Mouse (Mus musculus): ENCODE measurements around the gene Megf11. TPM values are rescaled to one million over a fixed set of nuclear protein-coding genes. Genes with fewer than 3 reads are reported as not detected.

The Megf11 gene
- polyA plus RNA-seq, 1 experiment: 0.06 TPM

GRCm38 (mm10) chr9:64586292-64586691 lies 200.9 kb downstream of the Megf11 start:
- H3K79me2 ChIP-seq (ENCODE audit: control insufficient read depth, insufficient read depth): no peaks in the 10 kb centered on the region
- no peaks in the 10 kb centered on the region for H3K36me3 ChIP-seq (ENCODE audit: control insufficient read depth, insufficient read depth)
- H3ac ChIP-seq (ENCODE audit: control insufficient read depth, insufficient read length): no peak overlapping the region
- no peak for TF ChIP-seq MAX (IDR thresholded peaks at IDR 0.05; ENCODE audit: low read depth)
- TF ChIP-seq MYOD1 (IDR thresholded peaks at IDR 0.05; ENCODE audit: control insufficient read depth in 1 of 3, insufficient read length in 2 of 3, low read depth in 2 of 3): no peak
- no peak for TF ChIP-seq USF1 (IDR thresholded peaks at IDR 0.05; ENCODE audit: low read depth)
- no peak for TF ChIP-seq E2F4 (IDR thresholded peaks at IDR 0.05; ENCODE audit: insufficient read depth)
- no peak for TF ChIP-seq POLR2A (IDR thresholded peaks at IDR 0.05; ENCODE audit: insufficient read length, low read depth)
- H3K4me2 ChIP-seq (ENCODE audit: low read depth): no peak overlapping the region
- no peak overlapping the region for H3K4me3 ChIP-seq
- H3K27me3 ChIP-seq (ENCODE audit: control insufficient read depth, insufficient read depth, insufficient read length): peaks cover 18% of the 10 kb centered on the region

- no peak for TF ChIP-seq MAX (IDR thresholded peaks at IDR 0.05; ENCODE audit: low read depth)
- no peak for TF ChIP-seq REST (IDR thresholded peaks at IDR 0.05; ENCODE audit: insufficient read depth, insufficient read length)
- TF ChIP-seq POLR2AphosphoS2 (IDR thresholded peaks at IDR 0.05; ENCODE audit: insufficient read length, low read depth): no peak
- no peak for TF ChIP-seq E2F4 (IDR thresholded peaks at IDR 0.05; ENCODE audit: insufficient read depth)
- no peak for TF ChIP-seq POLR2A (IDR thresholded peaks at IDR 0.05; ENCODE audit: insufficient read length, low read depth)
- TF ChIP-seq CEBPB (IDR thresholded peaks at IDR 0.05; ENCODE audit: insufficient read depth, poor library complexity, severe bottlenecking): no peak
- no peak for TF ChIP-seq TCF12 (IDR thresholded peaks at IDR 0.05; ENCODE audit: insufficient read depth, poor library complexity, severe bottlenecking)
- TF ChIP-seq SRF (IDR thresholded peaks at IDR 0.05; ENCODE audit: control insufficient read depth, insufficient read length, low read depth): no peak
- TF ChIP-seq TCF3 (IDR thresholded peaks at IDR 0.05; ENCODE audit: insufficient read length, low read depth): no peak
- no peak for TF ChIP-seq MYOD1 (IDR thresholded peaks at IDR 0.05; ENCODE audit: control insufficient read depth in 1 of 3, insufficient read length in 2 of 3, low read depth in 2 of 3)
- no peak for TF ChIP-seq USF1 (IDR thresholded peaks at IDR 0.05; ENCODE audit: low read depth)
- TF ChIP-seq MYOG (IDR thresholded peaks at IDR 0.05; ENCODE audit: control insufficient read depth in 1 of 3, insufficient read depth in 1 of 3, insufficient read length in 2 of 3, low read depth in 2 of 3): no peak
- Histone ChIP-seq H3K36me3 (ENCODE audit: control insufficient read depth, insufficient read depth) (no peaks in the 10 kb centered on the region), H3K27me3 (ENCODE audit: control insufficient read depth, insufficient read depth, insufficient read length) (peaks cover 24% of the 10 kb centered on the region), H3K4me2 (ENCODE audit: low read depth) (no peak overlapping the region), H3K4me3 (no peak overlapping the region), H3K79me2 (ENCODE audit: control insufficient read depth, insufficient read depth) (no peaks in the 10 kb centered on the region), H3ac (ENCODE audit: control insufficient read depth, insufficient read length) (no peak overlapping the region)
Measured at GRCm38 (mm10) chr9:64587991-64588390, 202.6 kb downstream of the Megf11 start.

- Histone ChIP-seq H3K36me3 (ENCODE audit: control insufficient read depth, insufficient read depth) (no peaks in the 10 kb centered on the region), H3ac (ENCODE audit: control insufficient read depth, insufficient read length) (no peak overlapping the region), H3K4me3 (no peak overlapping the region), H3K27me3 (ENCODE audit: control insufficient read depth, insufficient read depth, insufficient read length) (peaks cover 43% of the 10 kb centered on the region), H3K79me2 (ENCODE audit: control insufficient read depth, insufficient read depth) (no peaks in the 10 kb centered on the region), H3K4me2 (ENCODE audit: low read depth) (no peak overlapping the region)
- TF ChIP-seq TCF3 (IDR thresholded peaks at IDR 0.05; ENCODE audit: insufficient read length, low read depth): no peak
- TF ChIP-seq POLR2A (IDR thresholded peaks at IDR 0.05; ENCODE audit: insufficient read length, low read depth): no peak
- no peak for TF ChIP-seq CEBPB (IDR thresholded peaks at IDR 0.05; ENCODE audit: insufficient read depth, poor library complexity, severe bottlenecking)
- TF ChIP-seq REST (IDR thresholded peaks at IDR 0.05; ENCODE audit: insufficient read depth, insufficient read length): no peak
- TF ChIP-seq TCF12 (IDR thresholded peaks at IDR 0.05; ENCODE audit: insufficient read depth, poor library complexity, severe bottlenecking): no peak
- no peak for TF ChIP-seq SRF (IDR thresholded peaks at IDR 0.05; ENCODE audit: control insufficient read depth, insufficient read length, low read depth)
- no peak for TF ChIP-seq E2F4 (IDR thresholded peaks at IDR 0.05; ENCODE audit: insufficient read depth)
- no peak for TF ChIP-seq MAX (IDR thresholded peaks at IDR 0.05; ENCODE audit: low read depth)
Measured at GRCm38 (mm10) chr9:64590634-64591041, 205.2 kb downstream of the Megf11 start.

GRCm38 (mm10) chr9:64591436-64591835 lies 206.0 kb downstream of the Megf11 start:
- H3K4me2 ChIP-seq (ENCODE audit: low read depth): no peak overlapping the region
- no peaks in the 10 kb centered on the region for H3K79me2 ChIP-seq (ENCODE audit: control insufficient read depth, insufficient read depth)
- no peaks in the 10 kb centered on the region for H3K36me3 ChIP-seq (ENCODE audit: control insufficient read depth, insufficient read depth)
- H3K27me3 ChIP-seq (ENCODE audit: control insufficient read depth, insufficient read depth, insufficient read length): peaks cover 43% of the 10 kb centered on the region
- no peak overlapping the region for H3ac ChIP-seq (ENCODE audit: control insufficient read depth, insufficient read length)
- H3K4me3 ChIP-seq: no peak overlapping the region
- TF ChIP-seq REST (IDR thresholded peaks at IDR 0.05; ENCODE audit: insufficient read depth, insufficient read length): no peak
- TF ChIP-seq TCF3 (IDR thresholded peaks at IDR 0.05; ENCODE audit: insufficient read length, low read depth): no peak
- TF ChIP-seq MYOG (IDR thresholded peaks at IDR 0.05; ENCODE audit: control insufficient read depth in 1 of 3, insufficient read depth in 1 of 3, insufficient read length in 2 of 3, low read depth in 2 of 3): no peak
- TF ChIP-seq TCF12 (IDR thresholded peaks at IDR 0.05; ENCODE audit: insufficient read depth, poor library complexity, severe bottlenecking): no peak
- TF ChIP-seq CEBPB (IDR thresholded peaks at IDR 0.05; ENCODE audit: insufficient read depth, poor library complexity, severe bottlenecking): no peak
- no peak for TF ChIP-seq E2F4 (IDR thresholded peaks at IDR 0.05; ENCODE audit: insufficient read depth)
- no peak for TF ChIP-seq MYOD1 (IDR thresholded peaks at IDR 0.05; ENCODE audit: control insufficient read depth in 1 of 3, insufficient read length in 2 of 3, low read depth in 2 of 3)
- TF ChIP-seq SRF (IDR thresholded peaks at IDR 0.05; ENCODE audit: control insufficient read depth, insufficient read length, low read depth): no peak
- TF ChIP-seq POLR2AphosphoS2 (IDR thresholded peaks at IDR 0.05; ENCODE audit: insufficient read length, low read depth): no peak

DNA sequence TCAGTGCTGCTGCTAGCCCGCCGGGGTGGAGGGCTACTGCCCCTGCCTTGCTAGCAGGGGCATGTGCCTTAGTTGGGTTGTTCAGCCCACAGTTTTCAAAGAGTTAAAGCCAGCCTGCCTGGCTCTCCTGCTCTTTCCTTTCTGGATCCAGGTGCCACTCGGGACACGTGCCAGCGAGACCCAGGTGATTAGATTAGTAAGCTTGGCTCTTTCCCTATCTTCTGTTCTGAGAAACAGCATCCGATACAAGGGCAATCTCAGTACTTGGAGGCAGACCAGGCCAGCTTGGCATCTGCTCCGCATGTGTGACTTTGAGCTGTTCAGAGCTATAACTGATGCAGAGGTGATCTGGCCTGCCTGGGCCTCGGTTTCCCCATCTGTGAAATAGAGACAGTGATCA lies 209.0 kb downstream of the Megf11 start:
- Histone ChIP-seq H3K4me3 (no peak overlapping the region), H3K4me2 (ENCODE audit: low read depth) (no peak overlapping the region), H3K79me2 (ENCODE audit: control insufficient read depth, insufficient read depth) (no peaks in the 10 kb centered on the region), H3K36me3 (ENCODE audit: control insufficient read depth, insufficient read depth) (no peaks in the 10 kb centered on the region), H3ac (ENCODE audit: control insufficient read depth, insufficient read length) (no peak overlapping the region), H3K27me3 (ENCODE audit: control insufficient read depth, insufficient read depth, insufficient read length) (peaks cover 41% of the 10 kb centered on the region)
- TF ChIP-seq TCF3 (IDR thresholded peaks at IDR 0.05; ENCODE audit: insufficient read length, low read depth) (no peak), E2F4 (IDR thresholded peaks at IDR 0.05; ENCODE audit: insufficient read depth) (no peak), SRF (IDR thresholded peaks at IDR 0.05; ENCODE audit: control insufficient read depth, insufficient read length, low read depth) (no peak), TCF12 (IDR thresholded peaks at IDR 0.05; ENCODE audit: insufficient read depth, poor library complexity, severe bottlenecking) (no peak), MAX (IDR thresholded peaks at IDR 0.05; ENCODE audit: low read depth) (no peak), POLR2A (IDR thresholded peaks at IDR 0.05; ENCODE audit: insufficient read length, low read depth) (no peak), USF1 (IDR thresholded peaks at IDR 0.05; ENCODE audit: low read depth) (no peak), CEBPB (IDR thresholded peaks at IDR 0.05; ENCODE audit: insufficient read depth, poor library complexity, severe bottlenecking) (no peak), MYOG (IDR thresholded peaks at IDR 0.05; ENCODE audit: control insufficient read depth in 1 of 3, insufficient read depth in 1 of 3, insufficient read length in 2 of 3, low read depth in 2 of 3) (no peak), MYOD1 (IDR thresholded peaks at IDR 0.05; ENCODE audit: control insufficient read depth in 1 of 3, insufficient read length in 2 of 3, low read depth in 2 of 3) (no peak), POLR2AphosphoS2 (IDR thresholded peaks at IDR 0.05; ENCODE audit: insufficient read length, low read depth) (no peak), REST (IDR thresholded peaks at IDR 0.05; ENCODE audit: insufficient read depth, insufficient read length) (no peak)

Measured in myocyte (in vitro differentiated cells).